Mouse (Mus musculus): ENCODE measurements at regions not wholly inside any gene's neighbourhood (a gene's known extent, or its start where the extent isn't known, plus 50 kb on each side); places are given as distances from the start of the nearest gene placed in this dataset.

- no peak overlapping the region for H3K4me3 ChIP-seq (ENCODE audit: insufficient read depth in 1 of 2, low read depth in 1 of 2, low read length in 2 of 2, poor library complexity in 1 of 2, severe bottlenecking in 1 of 2)
- DNase-seq (ENCODE audit: low read depth, low spot score), result no peak
- TF ChIP-seq HCFC1 (IDR thresholded peaks at IDR 0.05; ENCODE audit: borderline replicate concordance, insufficient read depth, low read length) (no peak), ZC3H11A (IDR thresholded peaks at IDR 0.05; ENCODE audit: borderline replicate concordance, low read depth, low read length) (no peak), MAFK (IDR thresholded peaks at IDR 0.05; ENCODE audit: insufficient read depth, low read depth, low read length) (no peak), ZNF384 (IDR thresholded peaks at IDR 0.05; ENCODE audit: low read depth, low read length) (no peak), CHD2 (IDR thresholded peaks at IDR 0.05; ENCODE audit: low read depth, low read length) (no peak)
- no peak overlapping the region for H3K27ac ChIP-seq (ENCODE audit: insufficient read depth, low read depth, low read length, poor library complexity, severe bottlenecking)
- no peaks in the 10 kb centered on the region for H3K9me3 ChIP-seq (ENCODE audit: control insufficient read depth, insufficient read depth, low read depth, low read length)
- no peaks in the 10 kb centered on the region for H3K4me1 ChIP-seq (ENCODE audit: control insufficient read depth in 2 of 2, insufficient read depth in 2 of 2, low read length in 2 of 2, poor library complexity in 1 of 2)
- in situ Hi-C loops (cut with MboI; ENCODE audit: low sequenced_read_pairs in 2 of 2, unreplicated experiment in 2 of 2), result no loop called here
- no peak overlapping the region for H3K9ac ChIP-seq (ENCODE audit: insufficient read depth, low read depth, low read length, poor library complexity, severe bottlenecking)
- no peaks in the 10 kb centered on the region for H3K36me3 ChIP-seq (ENCODE audit: control insufficient read depth, insufficient read depth, low read length, poor library complexity, severe bottlenecking)
Measured at GRCm38 (mm10) chr15:88033725-88034124, 489.6 kb downstream of the Fam19a5 start.

- in situ Hi-C loops (cut with MboI; ENCODE audit: low sequenced_read_pairs in 2 of 2, unreplicated experiment in 2 of 2), result no loop called here
- no peak for DNase-seq (ENCODE audit: low read depth, low spot score)
Measured at GRCm38 (mm10) chr15:88035486-88035885, 491.4 kb downstream of the Fam19a5 start.

GRCm38 (mm10) chr15:88036146-88037000, 492.3 kb downstream of the Fam19a5 start:
- Histone ChIP-seq H3K9ac (ENCODE audit: insufficient read depth, low read depth, low read length, poor library complexity, severe bottlenecking) (no peak overlapping the region), H3K36me3 (ENCODE audit: control insufficient read depth, insufficient read depth, low read length, poor library complexity, severe bottlenecking) (no peaks in the 10 kb centered on the region), H3K4me3 (ENCODE audit: insufficient read depth in 1 of 2, low read depth in 1 of 2, low read length in 2 of 2, poor library complexity in 1 of 2, severe bottlenecking in 1 of 2) (no peak overlapping the region), H3K9me3 (ENCODE audit: control insufficient read depth, insufficient read depth, low read depth, low read length) (no peaks in the 10 kb centered on the region), H3K27ac (ENCODE audit: insufficient read depth, low read depth, low read length, poor library complexity, severe bottlenecking) (no peak overlapping the region), H3K4me1 (ENCODE audit: control insufficient read depth in 2 of 2, insufficient read depth in 2 of 2, low read length in 2 of 2, poor library complexity in 1 of 2) (no peaks in the 10 kb centered on the region)
- in situ Hi-C loops (cut with MboI; ENCODE audit: low sequenced_read_pairs in 2 of 2, unreplicated experiment in 2 of 2), result no loop called here
- DNase-seq (ENCODE audit: low read depth, low spot score), result no peak
- no peak for TF ChIP-seq ZNF384 (IDR thresholded peaks at IDR 0.05; ENCODE audit: low read depth, low read length)
- no peak for TF ChIP-seq MAFK (IDR thresholded peaks at IDR 0.05; ENCODE audit: insufficient read depth, low read depth, low read length)
- TF ChIP-seq HCFC1 (IDR thresholded peaks at IDR 0.05; ENCODE audit: borderline replicate concordance, insufficient read depth, low read length), result no peak
- no peak for TF ChIP-seq ZC3H11A (IDR thresholded peaks at IDR 0.05; ENCODE audit: borderline replicate concordance, low read depth, low read length)
- TF ChIP-seq CHD2 (IDR thresholded peaks at IDR 0.05; ENCODE audit: low read depth, low read length), result no peak

More at GRCm38 (mm10) chr15:88035486-88035885, 491.4 kb downstream of the Fam19a5 start:
- no peaks in the 10 kb centered on the region for H3K4me1 ChIP-seq (ENCODE audit: control insufficient read depth in 2 of 2, insufficient read depth in 2 of 2, low read length in 2 of 2, poor library complexity in 1 of 2)
- no peaks in the 10 kb centered on the region for H3K36me3 ChIP-seq (ENCODE audit: control insufficient read depth, insufficient read depth, low read length, poor library complexity, severe bottlenecking)
- TF ChIP-seq ZC3H11A (IDR thresholded peaks at IDR 0.05; ENCODE audit: borderline replicate concordance, low read depth, low read length), result no peak
- TF ChIP-seq ZNF384 (IDR thresholded peaks at IDR 0.05; ENCODE audit: low read depth, low read length), result no peak
- TF ChIP-seq HCFC1 (IDR thresholded peaks at IDR 0.05; ENCODE audit: borderline replicate concordance, insufficient read depth, low read length), result no peak
- no peak for TF ChIP-seq MAFK (IDR thresholded peaks at IDR 0.05; ENCODE audit: insufficient read depth, low read depth, low read length)
- no peak overlapping the region for H3K9ac ChIP-seq (ENCODE audit: insufficient read depth, low read depth, low read length, poor library complexity, severe bottlenecking)
- H3K4me3 ChIP-seq (ENCODE audit: insufficient read depth in 1 of 2, low read depth in 1 of 2, low read length in 2 of 2, poor library complexity in 1 of 2, severe bottlenecking in 1 of 2), result no peak overlapping the region
- no peak overlapping the region for H3K27ac ChIP-seq (ENCODE audit: insufficient read depth, low read depth, low read length, poor library complexity, severe bottlenecking)
- H3K9me3 ChIP-seq (ENCODE audit: control insufficient read depth, insufficient read depth, low read depth, low read length), result no peaks in the 10 kb centered on the region

- H3K27ac ChIP-seq (ENCODE audit: insufficient read depth, low read depth, low read length, poor library complexity, severe bottlenecking), result no peak overlapping the region
- H3K4me3 ChIP-seq (ENCODE audit: insufficient read depth in 1 of 2, low read depth in 1 of 2, low read length in 2 of 2, poor library complexity in 1 of 2, severe bottlenecking in 1 of 2), result no peak overlapping the region
- TF ChIP-seq HCFC1 (IDR thresholded peaks at IDR 0.05; ENCODE audit: borderline replicate concordance, insufficient read depth, low read length) (no peak), MAFK (IDR thresholded peaks at IDR 0.05; ENCODE audit: insufficient read depth, low read depth, low read length) (no peak), ZNF384 (IDR thresholded peaks at IDR 0.05; ENCODE audit: low read depth, low read length) (no peak), ZC3H11A (IDR thresholded peaks at IDR 0.05; ENCODE audit: borderline replicate concordance, low read depth, low read length) (no peak), CHD2 (IDR thresholded peaks at IDR 0.05; ENCODE audit: low read depth, low read length) (no peak)
- no peak for DNase-seq (ENCODE audit: low read depth, low spot score)
- H3K4me1 ChIP-seq (ENCODE audit: control insufficient read depth in 2 of 2, insufficient read depth in 2 of 2, low read length in 2 of 2, poor library complexity in 1 of 2), result no peaks in the 10 kb centered on the region
- H3K36me3 ChIP-seq (ENCODE audit: control insufficient read depth, insufficient read depth, low read length, poor library complexity, severe bottlenecking), result no peaks in the 10 kb centered on the region
- in situ Hi-C loops (cut with MboI; ENCODE audit: low sequenced_read_pairs in 2 of 2, unreplicated experiment in 2 of 2), result no loop called here
- H3K9me3 ChIP-seq (ENCODE audit: control insufficient read depth, insufficient read depth, low read depth, low read length), result no peaks in the 10 kb centered on the region
- H3K9ac ChIP-seq (ENCODE audit: insufficient read depth, low read depth, low read length, poor library complexity, severe bottlenecking), result no peak overlapping the region
Measured at GRCm38 (mm10) chr15:88037606-88038005, 493.5 kb downstream of the Fam19a5 start.

Data from ES-E14 (cell line).